Mouse (Mus musculus) WW6 (cell line): ENCODE measurements around the gene Lmo7.

ENCODE experiments used
- DNase-seq: peaks from one replicate; pipeline ENCODE4 v3.0.0-alpha.2; 2013; ENCODE audit warnings: low read depth, low spot score

The Lmo7 gene

GRCm38 (mm10) chr14:101729237-101729971, at the start of gene Lmo7, which contains the start of gene Gm9922:
Lmo7 (plus strand) TSS chr14:101729957.
Gm9922 (minus strand) TSS chr14:101729814.
- peak; percentile 62 for DNase-seq

GRCm38 (mm10) chr14:101687696-101688095, 42.1 kb upstream of the Lmo7 start:
- no peak for DNase-seq

- no peak for DNase-seq
Measured at GRCm38 (mm10) chr14:101688406-101688805, 41.4 kb upstream of the Lmo7 start.

- DNase-seq: no peak
Measured at GRCm38 (mm10) chr14:101704479-101704878, 25.3 kb upstream of the Lmo7 start.

- DNase-seq: no peak
Measured at GRCm38 (mm10) chr14:101707088-101707487, 22.7 kb upstream of the Lmo7 start.

GRCm38 (mm10) chr14:101714414-101714813, 15.3 kb upstream of the Lmo7 start:
- no peak for DNase-seq

- no peak for DNase-seq
Measured at GRCm38 (mm10) chr14:101729972-101730692, 375 bp downstream of the Lmo7 start.

- no peak for DNase-seq
Measured at GRCm38 (mm10) chr14:101733542-101734303, 4.0 kb downstream of the Lmo7 start.

GRCm38 (mm10) chr14:101737501-101737900, 7.7 kb downstream of the Lmo7 start:
- DNase-seq: no peak

- DNase-seq: no peak
Measured at GRCm38 (mm10) chr14:101746635-101747034, 16.9 kb downstream of the Lmo7 start.

- no peak for DNase-seq
Measured at GRCm38 (mm10) chr14:101747811-101748210, 18.1 kb downstream of the Lmo7 start.

GRCm38 (mm10) chr14:101748436-101748835, 18.7 kb downstream of the Lmo7 start:
- no peak for DNase-seq

- DNase-seq: no peak
Measured at GRCm38 (mm10) chr14:101750910-101751309, 21.2 kb downstream of the Lmo7 start.

GRCm38 (mm10) chr14:101755425-101755824, 25.7 kb downstream of the Lmo7 start:
- DNase-seq: no peak

- no peak for DNase-seq
Measured at GRCm38 (mm10) chr14:101762267-101762666, 32.5 kb downstream of the Lmo7 start.

- DNase-seq: no peak
Measured at GRCm38 (mm10) chr14:101763762-101764295, 34.1 kb downstream of the Lmo7 start.

GRCm38 (mm10) chr14:101771336-101771735, 41.6 kb downstream of the Lmo7 start:
- DNase-seq: no peak

- DNase-seq: no peak
Measured at GRCm38 (mm10) chr14:101771756-101772155, 42.0 kb downstream of the Lmo7 start.

- DNase-seq: no peak
Measured at GRCm38 (mm10) chr14:101774631-101775030, 44.9 kb downstream of the Lmo7 start.

GRCm38 (mm10) chr14:101776296-101777128, 46.8 kb downstream of the Lmo7 start:
- no peak for DNase-seq

- no peak for DNase-seq
Measured at GRCm38 (mm10) chr14:101777129-101777493, 47.4 kb downstream of the Lmo7 start.
